10 mouse cellular contexts compared by ENCODE assay signal in the genomic region with DNA sequence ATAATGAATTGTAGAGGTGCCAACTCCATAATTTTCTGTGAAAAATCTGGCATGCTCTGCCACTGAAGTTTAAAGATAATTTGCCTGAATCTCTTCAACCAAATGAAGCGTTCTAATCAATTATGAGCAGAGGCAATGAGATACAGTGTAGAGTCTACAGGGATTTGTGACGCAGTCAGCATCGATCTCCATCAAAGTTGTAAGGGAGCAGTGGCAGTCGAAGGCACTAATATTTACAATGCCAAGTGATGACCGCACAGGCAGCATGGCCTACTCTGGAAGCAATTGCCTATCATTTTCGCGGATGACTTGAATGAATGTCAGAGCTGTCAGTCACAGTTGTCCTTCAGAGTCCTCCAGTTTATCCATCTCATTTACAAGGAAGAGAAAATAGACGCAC. TPM values are rescaled to one million over a fixed set of nuclear protein-coding genes. Genes with fewer than 3 reads are reported as not detected.
A peak's percentile ranks its signal among the peaks of the same experiment; 100 is the strongest.
DNase-seq lines count a peak whose midpoint lies in the region; ATAC-seq and TF ChIP-seq lines count a peak whose summit lies in the region.
"Had no signal": no experiment of that assay in that cellular context is flagged by ENCODE, and none has a peak within 500 bp of the region (broad histone marks: within the 10 kb centered on the region; RNA-seq: fewer than 3 reads in every experiment).

A gene (plus strand): TSS at position 207 of the 400 bp plus-strand sequence.

- no peak for TF ChIP-seq EP300 in liver, embryonic 14.5 days (IDR thresholded peaks at IDR 0.05; ENCODE audit: low read depth)

- H3K9me3 ChIP-seq in liver, embryonic 14.5 days (ENCODE audit: control insufficient read depth, low read length): no peaks in the 10 kb centered on the region

- no peak for TF ChIP-seq CTCF in gastrocnemius, adult 2 months (IDR thresholded peaks at IDR 0.05)
- TF ChIP-seq CTCF in thymus, adult 2 months (IDR thresholded peaks at IDR 0.05; ENCODE audit: borderline replicate concordance, control insufficient read depth, extremely low read depth, insufficient read depth, low read length, poor library complexity): no peak
- TF ChIP-seq CTCF in liver, embryonic 14.5 days (IDR thresholded peaks at IDR 0.05; ENCODE audit: low read depth): no peak

- no peaks in the 10 kb centered on the region for H3K36me3 ChIP-seq in thymus, adult 2 months (ENCODE audit: control insufficient read depth, insufficient read depth, low read length)
- H3K36me3 ChIP-seq in liver, embryonic 14.5 days (replicated peaks; ENCODE audit: control insufficient read depth, insufficient read depth, low read depth): no peaks in the 10 kb centered on the region

- no peak for DNase-seq in gastrocnemius, adult 2 months
- no peak for DNase-seq in gastrocnemius, postnatal 36 days
- no peak for DNase-seq in thymus, adult 2 months
- DNase-seq in thymus, postnatal 36 days: no peak
- DNase-seq in liver, embryonic 14.5 days (ENCODE audit: low read depth in 3 of 3, low spot score in 3 of 3): no peak
- no peak for DNase-seq in urinary bladder, postnatal 36 days (ENCODE audit: low spot score in 2 of 2)
- DNase-seq in urinary bladder, postnatal 4 days (ENCODE audit: low spot score in 2 of 2): no peak
- no peak for DNase-seq in spleen, postnatal 36 days (ENCODE audit: low spot score in 2 of 2)
- DNase-seq: cerebellum, adult 8-10 months had no signal

- 79% methylated on average over 8 of the region's 8 CpGs for WGBS in thymus, adult 2 months
- whole genome bisulfite sequencing in liver, embryonic 14.5 days (ENCODE audit: insufficient replicate concordance): 58% methylated on average over 8 of the region's 8 CpGs

- H3K4me1 ChIP-seq in thymus, adult 2 months (replicated peaks; ENCODE audit: control insufficient read depth, insufficient read depth, low read length): peaks cover 5% of the 10 kb centered on the region; the same call in 1 of the 2 replicates
- H3K4me1 ChIP-seq in liver, embryonic 14.5 days (replicated peaks; ENCODE audit: control insufficient read depth in 2 of 2, insufficient read depth in 2 of 2, low read length in 1 of 2): no peaks in the 10 kb centered on the region

- no peak within 1 kb of the TSS for H3K9ac ChIP-seq in liver, embryonic 14.5 days (replicated peaks)

- H3K4me2 ChIP-seq in liver, embryonic 14.5 days (ENCODE audit: low read depth): peak within 1 kb of the TSS; percentile 61

- ATAC-seq in liver, embryonic 14.5 days (ENCODE audit: insufficient read depth): no peak

- TF ChIP-seq POLR2A in thymus, adult 2 months (IDR thresholded peaks at IDR 0.05; ENCODE audit: control insufficient read depth, extremely low read depth, insufficient read depth, low read length, poor library complexity): no peak

- H3K27me3 ChIP-seq in thymus, adult 2 months (ENCODE audit: control insufficient read depth, insufficient read depth, low read length): peaks cover 12% of the 10 kb centered on the region
- peaks cover 39% of the 10 kb centered on the region for H3K27me3 ChIP-seq in liver, embryonic 14.5 days (ENCODE audit: control insufficient read depth, insufficient read depth, low read length)

- peak within 1 kb of the TSS; percentile 71 for H3K4me3 ChIP-seq in gastrocnemius, adult 2 months
- peak within 1 kb of the TSS; percentile 34 for H3K4me3 ChIP-seq in thymus, adult 2 months (ENCODE audit: control insufficient read depth, insufficient read depth, low read length)
- peak within 1 kb of the TSS; percentile 30 to 55 for H3K4me3 ChIP-seq in liver, embryonic 14.5 days (ENCODE audit: insufficient read depth in 1 of 2, low read depth in 2 of 2, low read length in 2 of 2)

- intact Hi-C loops in gastrocnemius, adult 2 months (cut with DNase I): no loop called here
- intact Hi-C loops in gastrocnemius, postnatal 36 days (cut with DNase I): no loop called here

- no peak within 1 kb of the TSS for H3K27ac ChIP-seq in gastrocnemius, adult 2 months
- H3K27ac ChIP-seq in thymus, adult 2 months (ENCODE audit: control insufficient read depth, insufficient read depth, low read length): no peak within 1 kb of the TSS
- H3K27ac ChIP-seq in liver, embryonic 14.5 days: no peak within 1 kb of the TSS

RNA-seq across cellular contexts. Expression of the gene that starts here (rescaled TPM):
- not detected for total RNA-seq in gastrocnemius, adult 2 months (2021)
- not detected for total RNA-seq in gastrocnemius, postnatal 36 days (2021)
- polyA plus RNA-seq in thymus, adult 2 months (2012; rRNA removed): 0.13 and 0.14 TPM in 2 replicates
- 0.02 TPM in 1 of 2 replicates, not detected in the other for polyA plus RNA-seq in liver, embryonic 14.5 days (2012; rRNA removed)
- polyA plus RNA-seq in liver, embryonic 14.5 days (2014; fragmentation: Nextera tagmentation; extraction: Ambion mirVana): 0.05 TPM in 1 of 2 replicates, not detected in the other
- polyA plus RNA-seq: C2C12 had no signal
